Mouse (Mus musculus) heart, embryonic 13.5 days (tissue): ENCODE measurements around the gene Hdc. TPM values are rescaled to one million over a fixed set of nuclear protein-coding genes. Genes with fewer than 3 reads are reported as not detected.

Source experiments
- ATAC-seq: fragments of 200-750 bp; cut with Nextera tagmentation; 2 replicates; pipeline ENCODE4 v1.8.0; 2017; ENCODE audit warnings: moderate TSS enrichment; ENCODE audit not compliant: insufficient number of reproducible peaks, low FRiP score, low TSS enrichment; ENCODE audit errors: extremely low read depth
- H3K27ac ChIP-seq: fragments of 300-500 bp; sonication (generic); replicated peaks from 2 replicates; pipeline ENCODE4 v1.5.1; 2015; ENCODE audit warnings: moderate library complexity, mild to moderate bottlenecking, inconsistent platforms
- H3K27me3 ChIP-seq: fragments of 300-500 bp; sonication (generic); replicated peaks from 2 replicates; pipeline ENCODE4 v1.6.1; 2015; ENCODE audit warnings: mild to moderate bottlenecking, inconsistent platforms
- H3K36me3 ChIP-seq: fragments of 300-500 bp; sonication (generic); 2 replicates; pipeline ENCODE4 v1.6.1; 2015; ENCODE audit warnings: mild to moderate bottlenecking, inconsistent platforms
- H3K4me1 ChIP-seq: fragments of 300-500 bp; sonication (generic); 2 replicates; pipeline ENCODE4 v1.6.1; 2015; ENCODE audit warnings: inconsistent platforms
- H3K4me2 ChIP-seq: fragments of 300-500 bp; sonication (generic); 2 replicates; pipeline ENCODE4 v1.6.1; 2015; ENCODE audit warnings: inconsistent platforms, mild to moderate bottlenecking, moderate library complexity
- H3K4me3 ChIP-seq: fragments of 300-500 bp; sonication (generic); 2 replicates; pipeline ENCODE4 v1.5.1; 2015; ENCODE audit warnings: moderate library complexity, mild to moderate bottlenecking, inconsistent platforms
- H3K9ac ChIP-seq: fragments of 300-500 bp; sonication (generic); 2 replicates; pipeline ENCODE4 v1.6.1; 2015; ENCODE audit warnings: inconsistent platforms, mild to moderate bottlenecking, moderate library complexity
- H3K9me3 ChIP-seq: fragments of 300-500 bp; sonication (generic); 2 replicates; pipeline ENCODE4 v1.6.1; 2016; ENCODE audit warnings: inconsistent platforms
- WGBS: fragments of 180-500 bp; shearing (Covaris S2); methylation state at CpG from one replicate; pipeline ENCODE4 v1.1.7; 2015; ENCODE audit warnings: mixed read lengths; 5-methylcytosine and 5-hydroxymethylcytosine counted together
- polyA plus RNA-seq: library from polyadenylated mRNA; unstranded; fragments of >200 nt; fragmentation: Nextera tagmentation; extraction: Ambion mirVana; gene quantifications from 2 replicates; pipeline ENCODE4 v1.2.1, GENCODE M21; 2015

Gene Hdc
- polyA plus RNA-seq, 1 experiment from 2014 or later: 3.8 TPM

DNA sequence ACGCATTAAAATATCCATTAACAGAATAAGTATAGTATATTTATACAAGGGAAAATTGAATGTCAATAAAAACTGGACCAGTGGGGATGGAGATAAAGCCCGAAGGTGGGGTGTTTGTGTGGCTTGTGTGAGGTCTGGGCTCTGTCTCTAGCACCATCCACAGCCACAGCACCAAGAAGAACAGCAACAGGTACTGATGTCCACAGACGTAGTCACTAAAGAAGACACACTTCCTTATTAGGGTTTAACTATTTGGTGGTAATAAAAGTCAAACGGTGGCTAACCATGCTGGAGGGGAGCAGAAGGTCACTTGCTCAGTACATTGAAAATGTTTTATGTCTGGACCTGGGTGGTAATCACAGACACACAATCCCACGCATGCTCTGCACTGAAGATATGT is 41.7 kb downstream of the Hdc start:
- WGBS: 74% methylated on average over 5 of the region's 5 CpGs
- no peak for ATAC-seq
- Histone ChIP-seq H3K36me3 (no peaks in the 10 kb centered on the region), H3K27me3 (0 out of 2 replicates have a peak, but pooled peaks cover 7% of the 10 kb centered on the region), H3K4me2 (no peak overlapping the region), H3K27ac (no peak overlapping the region), H3K9ac (no peak overlapping the region), H3K9me3 (no peaks in the 10 kb centered on the region), H3K4me1 (no peaks in the 10 kb centered on the region), H3K4me3 (no peak overlapping the region)

DNA sequence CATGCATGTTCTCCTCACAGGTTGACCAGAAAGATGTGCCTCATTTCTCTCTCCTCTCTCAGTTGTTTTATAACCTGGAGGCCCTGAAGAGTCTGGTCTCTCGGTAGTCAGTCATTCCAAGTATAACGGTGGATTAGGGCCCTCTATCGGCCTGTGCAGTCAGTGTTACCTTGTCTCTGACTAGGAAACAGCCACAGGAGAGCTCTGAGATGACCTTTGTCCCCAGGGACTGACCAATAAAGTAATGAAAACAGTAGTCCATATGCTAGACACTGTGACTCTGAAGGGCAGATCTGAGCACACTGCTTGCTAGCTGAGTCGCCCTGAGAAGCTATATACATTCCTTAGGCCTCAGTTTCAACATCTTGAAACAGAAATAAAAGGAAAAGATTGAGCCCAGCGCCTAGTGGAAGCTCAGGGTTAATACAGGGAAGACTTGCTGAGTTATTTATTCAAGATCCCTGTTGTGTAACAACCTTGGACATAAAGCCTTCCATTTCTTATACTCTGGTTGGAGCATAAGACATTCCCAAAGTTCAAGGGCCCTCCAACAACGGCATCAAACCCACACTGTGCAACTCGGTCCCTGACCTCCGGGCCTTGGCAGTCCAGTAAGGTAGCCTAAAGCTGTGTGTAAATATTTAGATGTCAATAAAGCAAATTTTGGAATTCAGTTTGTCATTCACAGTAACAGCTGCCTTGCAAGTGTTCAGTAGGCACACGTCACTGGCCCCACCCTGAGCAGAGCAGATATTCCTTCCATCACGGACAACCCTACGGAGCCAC is 43.5 kb downstream of the Hdc start:
- Histone ChIP-seq H3K27me3 (0 out of 2 replicates have a peak, but pooled peaks cover 7% of the 10 kb centered on the region), H3K4me3 (no peak overlapping the region), H3K36me3 (no peaks in the 10 kb centered on the region), H3K9ac (no peak overlapping the region), H3K9me3 (peaks cover 10% of the 10 kb centered on the region), H3K4me1 (no peaks in the 10 kb centered on the region), H3K27ac (no peak overlapping the region), H3K4me2 (no peak overlapping the region)
- no peak for ATAC-seq
- 73% methylated on average over 11 of the region's 11 CpGs for WGBS

DNA sequence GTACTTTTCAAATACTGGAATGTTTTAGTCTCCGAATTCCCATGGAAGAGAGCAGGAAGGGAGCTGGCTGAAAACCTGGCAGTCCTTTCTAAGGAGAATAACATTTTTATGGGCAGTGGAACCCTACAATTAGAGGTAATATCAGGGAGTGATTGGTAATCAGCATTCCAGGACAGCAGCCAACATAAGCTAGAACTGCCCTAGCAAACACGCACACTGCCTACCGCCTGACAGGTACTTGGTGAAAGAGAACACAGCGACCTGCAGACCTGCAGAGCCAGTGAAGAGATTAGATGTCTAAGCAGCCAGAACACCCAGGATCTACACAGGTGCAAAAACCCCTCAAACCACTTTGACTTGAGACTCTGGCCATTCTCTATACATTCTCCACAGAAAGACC is 46.4 kb downstream of the Hdc start:
- H3K4me3 ChIP-seq: no peak overlapping the region
- H3K36me3 ChIP-seq: no peaks in the 10 kb centered on the region
- ATAC-seq: no peak
- H3K27me3 ChIP-seq: 0 out of 2 replicates have a peak, but pooled peaks cover 7% of the 10 kb centered on the region
- H3K27ac ChIP-seq: no peak overlapping the region
- WGBS: 64% methylated on average over 4 of the region's 4 CpGs
- no peaks in the 10 kb centered on the region for H3K4me1 ChIP-seq
- H3K9me3 ChIP-seq: peaks cover 14% of the 10 kb centered on the region
- H3K4me2 ChIP-seq: no peak overlapping the region
- H3K9ac ChIP-seq: no peak overlapping the region

GRCm38 (mm10) chr2:126572163-126572562 is 46.9 kb downstream of the Hdc start:
- Histone ChIP-seq H3K9ac (no peak overlapping the region), H3K4me1 (no peaks in the 10 kb centered on the region), H3K27me3 (peaks cover 7% of the 10 kb centered on the region; the same call in 1 of the 2 replicates), H3K36me3 (no peaks in the 10 kb centered on the region), H3K27ac (no peak overlapping the region), H3K4me2 (no peak overlapping the region), H3K9me3 (peaks cover 14% of the 10 kb centered on the region), H3K4me3 (no peak overlapping the region)
- WGBS: 56% methylated on average over 1 of the region's 1 CpGs
- ATAC-seq: no peak

- Histone ChIP-seq H3K27me3 (peaks cover 24% of the 10 kb centered on the region), H3K36me3 (no peaks in the 10 kb centered on the region), H3K27ac (peak overlapping the region; percentile 26; the same call in 1 of the 2 replicates), H3K4me1 (peaks cover 5% of the 10 kb centered on the region), H3K4me2 (peak overlapping the region; percentile 25; the same call in 1 of the 2 replicates), H3K4me3 (no peak overlapping the region), H3K9me3 (no peaks in the 10 kb centered on the region), H3K9ac (no peak overlapping the region)
- 50% methylated on average over 17 of the region's 17 CpGs for WGBS
- ATAC-seq: no peak; the same call in 1 of the 2 replicates
Observed at GRCm38 (mm10) chr2:126563411-126564105, 55.5 kb downstream of the Hdc start.

DNA sequence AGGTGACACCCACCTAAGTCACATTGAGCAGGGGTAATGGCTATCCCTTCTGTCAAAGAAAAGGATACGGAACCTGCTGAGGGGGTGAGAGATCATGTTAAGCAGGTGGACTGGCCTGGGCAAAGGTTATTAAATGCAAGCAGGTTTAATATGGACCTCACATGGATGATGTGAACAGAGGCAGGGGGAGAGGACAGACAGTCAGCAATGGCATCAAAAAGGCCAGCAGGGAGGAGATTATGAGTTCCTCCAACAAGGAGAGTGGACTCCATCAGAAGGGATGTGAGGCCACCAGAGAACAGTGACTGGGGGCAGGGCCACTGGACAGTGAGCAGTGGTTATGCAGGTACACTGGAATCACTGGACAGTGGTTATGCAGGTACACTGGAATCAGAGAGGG is 59.0 kb downstream of the Hdc start:
- Histone ChIP-seq H3K27me3 (peaks cover 35% of the 10 kb centered on the region), H3K4me2 (no peak overlapping the region), H3K4me3 (no peak overlapping the region), H3K9ac (no peak overlapping the region), H3K9me3 (no peaks in the 10 kb centered on the region), H3K4me1 (peaks cover 5% of the 10 kb centered on the region), H3K27ac (no peak overlapping the region), H3K36me3 (no peaks in the 10 kb centered on the region)
- no peak for ATAC-seq
- 91% methylated on average over 1 of the region's 1 CpGs for WGBS

DNA sequence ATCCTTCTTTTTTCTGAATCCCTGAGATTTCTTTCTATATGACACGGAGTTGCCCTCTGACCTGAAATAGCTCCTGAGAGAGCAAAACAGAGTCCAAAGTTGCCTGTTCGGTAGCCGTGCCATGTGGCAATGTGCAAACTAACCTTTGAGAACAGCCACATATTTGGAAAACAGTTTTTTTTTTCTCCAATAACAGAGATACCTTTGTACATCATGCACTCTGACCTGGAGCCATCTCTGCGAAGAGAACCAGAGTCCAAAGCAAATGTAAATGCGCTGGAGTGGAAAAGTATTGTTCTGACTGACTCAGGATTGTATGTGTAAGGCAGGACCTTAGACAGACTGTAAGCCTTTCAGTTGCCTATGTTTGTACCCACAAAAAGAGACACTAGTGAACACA is 63.6 kb downstream of the Hdc start:
- no peaks in the 10 kb centered on the region for H3K9me3 ChIP-seq
- no peak overlapping the region for H3K4me2 ChIP-seq
- H3K9ac ChIP-seq: no peak overlapping the region
- peaks cover 80% of the 10 kb centered on the region for H3K27me3 ChIP-seq
- H3K4me1 ChIP-seq: peaks cover 13% of the 10 kb centered on the region
- no peaks in the 10 kb centered on the region for H3K36me3 ChIP-seq
- no peak overlapping the region for H3K4me3 ChIP-seq
- 85% methylated on average over 5 of the region's 5 CpGs for WGBS
- ATAC-seq: no peak
- H3K27ac ChIP-seq: no peak overlapping the region

- Histone ChIP-seq H3K4me2 (peak overlapping the region; percentile 98), H3K27me3 (peaks cover 71% of the 10 kb centered on the region), H3K9me3 (no peaks in the 10 kb centered on the region), H3K9ac (peak overlapping the region; percentile 78), H3K4me3 (peak overlapping the region; percentile 64), H3K4me1 (peaks cover 13% of the 10 kb centered on the region), H3K27ac (no peak overlapping the region), H3K36me3 (no peaks in the 10 kb centered on the region)
- WGBS: 1% methylated on average over 26 of the region's 26 CpGs
- no peak for ATAC-seq
Observed at GRCm38 (mm10) chr2:126553291-126553639, 65.8 kb downstream of the Hdc start.

DNA sequence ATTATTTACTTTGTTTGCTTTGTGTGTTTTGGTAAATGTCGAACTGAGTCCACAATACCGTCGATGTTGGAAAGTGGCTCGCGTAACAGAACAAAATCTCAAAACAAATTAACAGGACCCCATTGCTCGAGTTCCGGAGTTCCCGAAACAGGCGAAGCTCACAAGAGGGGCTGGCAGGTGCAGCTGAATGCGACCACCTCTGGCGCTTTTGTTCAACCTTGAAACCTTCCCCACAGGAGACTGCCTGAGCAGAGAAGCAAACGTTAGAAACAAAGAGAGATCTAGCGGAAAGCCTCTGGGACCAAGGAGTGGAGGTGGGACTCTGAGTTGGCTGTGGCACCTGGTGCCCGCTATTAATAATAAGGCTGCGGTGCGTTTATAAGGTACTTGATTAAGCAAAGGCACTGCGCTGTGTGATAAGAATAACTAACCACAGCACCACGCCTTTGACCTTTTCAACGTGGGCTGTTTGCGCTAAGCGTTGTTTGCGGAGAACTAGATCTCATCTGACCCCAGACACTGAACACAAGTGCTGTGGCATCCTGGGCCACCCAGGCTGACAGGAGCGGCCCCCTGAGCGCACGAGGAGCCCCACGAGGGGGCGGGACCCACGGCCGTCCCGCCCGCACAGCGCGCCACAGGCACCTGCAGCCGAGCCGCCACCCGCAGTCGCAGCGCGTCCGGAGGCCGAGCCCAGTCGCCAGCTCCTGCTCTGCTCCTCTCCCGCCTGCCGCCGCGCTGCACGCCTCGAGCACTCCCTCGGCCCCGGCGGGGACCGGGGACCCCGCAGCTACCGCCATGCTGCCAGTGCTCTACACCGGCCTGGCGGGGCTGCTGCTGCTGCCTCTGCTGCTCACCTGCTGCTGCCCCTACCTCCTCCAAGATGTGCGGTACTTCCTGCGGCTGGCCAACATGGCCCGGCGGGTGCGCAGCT is 66.5 kb downstream of the Hdc start, which contains the start of gene Slc27a2:
Slc27a2 (plus strand) TSS at position 51 of the 934 bp plus-strand sequence.
- Histone ChIP-seq H3K4me1 (peaks cover 13% of the 10 kb centered on the region), H3K27me3 (peaks cover 71% of the 10 kb centered on the region)

DNA sequence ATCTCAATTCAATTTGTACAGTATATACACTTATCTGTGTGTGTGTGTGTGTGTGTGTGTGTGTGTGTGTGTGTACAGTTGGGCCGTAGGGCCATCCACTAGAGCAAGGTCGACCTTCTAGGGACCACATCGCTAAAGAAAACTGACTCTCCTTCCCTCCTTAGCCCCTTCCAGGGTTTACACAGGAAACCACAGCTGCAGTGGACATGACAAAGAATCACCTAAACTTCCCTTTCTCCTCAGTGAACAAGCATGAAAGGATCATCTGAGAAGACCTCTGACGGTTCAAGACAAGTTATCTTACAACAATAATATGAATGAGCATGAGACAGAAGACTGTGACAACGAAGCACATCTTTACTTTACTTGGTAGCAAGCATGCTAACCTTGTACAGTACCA is 67.2 kb downstream of the Hdc start:
- Histone ChIP-seq H3K9ac (no peak overlapping the region), H3K27ac (no peak overlapping the region), H3K9me3 (no peaks in the 10 kb centered on the region), H3K36me3 (no peaks in the 10 kb centered on the region), H3K4me2 (peak overlapping the region; percentile 98; the same call in 1 of the 2 replicates), H3K4me1 (peaks cover 13% of the 10 kb centered on the region), H3K27me3 (peaks cover 70% of the 10 kb centered on the region), H3K4me3 (no peak overlapping the region)
- 23% methylated on average over 5 of the region's 5 CpGs for WGBS
- ATAC-seq: no peak

More for the DNA sequence above, 66.5 kb downstream of the Hdc start, which contains the start of gene Slc27a2:
- H3K9ac ChIP-seq: peak within 1 kb of the TSS; percentile 78
- WGBS: 3% methylated on average over 60 of the region's 61 CpGs
- H3K9me3 ChIP-seq: no peaks in the 10 kb centered on the region
- H3K27ac ChIP-seq: no peak within 1 kb of the TSS
- H3K36me3 ChIP-seq: no peaks in the 10 kb centered on the region
- peak within 1 kb of the TSS; percentile 98 for H3K4me2 ChIP-seq
- H3K4me3 ChIP-seq: peak within 1 kb of the TSS; percentile 64
- ATAC-seq: 0 out of 2 replicates have a peak, but pooled peaks have one; percentile 46
